Mouse (Mus musculus): ENCODE results near the gene Tgfbr3. TPM values are rescaled to one million over a fixed set of nuclear protein-coding genes. Genes with fewer than 3 reads are reported as not detected.
A peak's percentile ranks its signal among the peaks of the same experiment; 100 is the strongest.

Tgfbr3 gene
- polyA plus RNA-seq, 1 experiment from 2014 or later, result 30.7 TPM

- Histone ChIP-seq H3K4me1 (peaks cover 27% of the 10 kb centered on the region), H3K27ac (no peak overlapping the region), H3K4me2 (no peak overlapping the region), H3K36me3 (no peaks in the 10 kb centered on the region), H3K27me3 (no peaks in the 10 kb centered on the region), H3K4me3 (no peak overlapping the region), H3K9me3 (no peaks in the 10 kb centered on the region), H3K9ac (no peak overlapping the region)
- no peak for ATAC-seq (ENCODE audit: insufficient number of reproducible peaks, low FRiP score, low TSS enrichment, low read depth)
- WGBS, result 84% methylated on average over 9 of the region's 9 CpGs
Measured at GRCm38 (mm10) chr5:107193160-107193559, 96.3 kb downstream of the Tgfbr3 start.

GRCm38 (mm10) chr5:107192372-107192771 is 97.1 kb downstream of the Tgfbr3 start:
- Histone ChIP-seq H3K36me3 (no peaks in the 10 kb centered on the region), H3K27me3 (no peaks in the 10 kb centered on the region), H3K9ac (no peak overlapping the region), H3K4me1 (peaks cover 27% of the 10 kb centered on the region), H3K4me3 (no peak overlapping the region), H3K4me2 (no peak overlapping the region), H3K27ac (no peak overlapping the region), H3K9me3 (no peaks in the 10 kb centered on the region)
- 79% methylated on average over 7 of the region's 7 CpGs for WGBS
- ATAC-seq (ENCODE audit: insufficient number of reproducible peaks, low FRiP score, low TSS enrichment, low read depth), result no peak

GRCm38 (mm10) chr5:107188551-107188950 is 100.9 kb downstream of the Tgfbr3 start:
- H3K4me3 ChIP-seq, result no peak overlapping the region
- ATAC-seq (ENCODE audit: insufficient number of reproducible peaks, low FRiP score, low TSS enrichment, low read depth), result no peak
- H3K27me3 ChIP-seq, result no peaks in the 10 kb centered on the region
- H3K36me3 ChIP-seq, result no peaks in the 10 kb centered on the region
- H3K4me2 ChIP-seq, result no peak overlapping the region
- peaks cover 2% of the 10 kb centered on the region; the same call in 1 of the 2 replicates for H3K4me1 ChIP-seq
- no peaks in the 10 kb centered on the region for H3K9me3 ChIP-seq
- peak overlapping the region; percentile 14; the same call in 1 of the 2 replicates for H3K27ac ChIP-seq
- 60% methylated on average over 10 of the region's 10 CpGs for WGBS
- no peak overlapping the region for H3K9ac ChIP-seq

- Histone ChIP-seq H3K4me2 (no peak overlapping the region), H3K27ac (no peak overlapping the region), H3K9ac (no peak overlapping the region), H3K4me3 (no peak overlapping the region), H3K27me3 (no peaks in the 10 kb centered on the region), H3K4me1 (no peaks in the 10 kb centered on the region), H3K9me3 (no peaks in the 10 kb centered on the region), H3K36me3 (no peaks in the 10 kb centered on the region)
- 81% methylated on average over 3 of the region's 3 CpGs for WGBS
- no peak for ATAC-seq (ENCODE audit: insufficient number of reproducible peaks, low FRiP score, low TSS enrichment, low read depth)
Measured at GRCm38 (mm10) chr5:107186206-107186605, 103.2 kb downstream of the Tgfbr3 start.

- Histone ChIP-seq H3K36me3 (no peaks in the 10 kb centered on the region), H3K4me2 (no peak overlapping the region), H3K9me3 (no peaks in the 10 kb centered on the region), H3K4me3 (no peak overlapping the region), H3K9ac (no peak overlapping the region), H3K27ac (no peak overlapping the region), H3K27me3 (no peaks in the 10 kb centered on the region), H3K4me1 (peaks cover 6% of the 10 kb centered on the region)
- ATAC-seq (ENCODE audit: insufficient number of reproducible peaks, low FRiP score, low TSS enrichment, low read depth), result no peak
- 82% methylated on average over 8 of the region's 8 CpGs for WGBS
Measured at GRCm38 (mm10) chr5:107184158-107184883, 105.1 kb downstream of the Tgfbr3 start.

- H3K4me3 ChIP-seq, result no peak overlapping the region
- H3K4me2 ChIP-seq, result no peak overlapping the region
- H3K27ac ChIP-seq, result no peak overlapping the region
- H3K36me3 ChIP-seq, result no peaks in the 10 kb centered on the region
- H3K4me1 ChIP-seq, result peaks cover 11% of the 10 kb centered on the region
- no peaks in the 10 kb centered on the region for H3K9me3 ChIP-seq
- no peaks in the 10 kb centered on the region for H3K27me3 ChIP-seq
- no peak overlapping the region for H3K9ac ChIP-seq
- WGBS, result 71% methylated on average over 6 of the region's 6 CpGs
- no peak for ATAC-seq (ENCODE audit: insufficient number of reproducible peaks, low FRiP score, low TSS enrichment, low read depth)
Measured at GRCm38 (mm10) chr5:107183537-107183936, 105.9 kb downstream of the Tgfbr3 start.

- Histone ChIP-seq H3K27me3 (no peaks in the 10 kb centered on the region), H3K9me3 (no peaks in the 10 kb centered on the region), H3K4me3 (no peak overlapping the region), H3K4me1 (peaks cover 16% of the 10 kb centered on the region), H3K36me3 (no peaks in the 10 kb centered on the region), H3K4me2 (no peak overlapping the region), H3K27ac (no peak overlapping the region), H3K9ac (no peak overlapping the region)
- 89% methylated on average over 7 of the region's 7 CpGs for WGBS
- no peak for ATAC-seq (ENCODE audit: insufficient number of reproducible peaks, low FRiP score, low TSS enrichment, low read depth)
Measured at GRCm38 (mm10) chr5:107182721-107183120, 106.7 kb downstream of the Tgfbr3 start.

- 82% methylated on average over 4 of the region's 4 CpGs for WGBS
Measured at GRCm38 (mm10) chr5:107181820-107182219, 107.6 kb downstream of the Tgfbr3 start.

GRCm38 (mm10) chr5:107179194-107179593 is 110.2 kb downstream of the Tgfbr3 start:
- 82% methylated on average over 5 of the region's 5 CpGs for WGBS
- Histone ChIP-seq H3K4me2 (no peak overlapping the region), H3K4me1 (peaks cover 23% of the 10 kb centered on the region), H3K9ac (no peak overlapping the region), H3K27ac (0 out of 2 replicates have a peak overlapping the region, but pooled peaks have one; percentile 14), H3K36me3 (no peaks in the 10 kb centered on the region), H3K27me3 (no peaks in the 10 kb centered on the region), H3K4me3 (no peak overlapping the region), H3K9me3 (no peaks in the 10 kb centered on the region)
- no peak for ATAC-seq (ENCODE audit: insufficient number of reproducible peaks, low FRiP score, low TSS enrichment, low read depth)

More at GRCm38 (mm10) chr5:107181820-107182219, 107.6 kb downstream of the Tgfbr3 start:
- Histone ChIP-seq H3K36me3 (no peaks in the 10 kb centered on the region), H3K4me2 (no peak overlapping the region), H3K4me1 (peaks cover 22% of the 10 kb centered on the region), H3K27me3 (no peaks in the 10 kb centered on the region), H3K9me3 (no peaks in the 10 kb centered on the region), H3K9ac (no peak overlapping the region), H3K27ac (no peak overlapping the region), H3K4me3 (no peak overlapping the region)
- ATAC-seq (ENCODE audit: insufficient number of reproducible peaks, low FRiP score, low TSS enrichment, low read depth), result no peak

- no peak overlapping the region for H3K4me2 ChIP-seq
- H3K9me3 ChIP-seq, result no peaks in the 10 kb centered on the region
- ATAC-seq (ENCODE audit: insufficient number of reproducible peaks, low FRiP score, low TSS enrichment, low read depth), result no peak
- H3K4me1 ChIP-seq, result peaks cover 27% of the 10 kb centered on the region
- no peak overlapping the region for H3K4me3 ChIP-seq
- no peaks in the 10 kb centered on the region for H3K27me3 ChIP-seq
- no peak overlapping the region for H3K27ac ChIP-seq
- no peaks in the 10 kb centered on the region for H3K36me3 ChIP-seq
- 59% methylated on average over 6 of the region's 6 CpGs for WGBS
- H3K9ac ChIP-seq, result no peak overlapping the region
Measured at GRCm38 (mm10) chr5:107177791-107178190, 111.6 kb downstream of the Tgfbr3 start.

GRCm38 (mm10) chr5:107177248-107177647 is 112.2 kb downstream of the Tgfbr3 start:
- no peaks in the 10 kb centered on the region for H3K36me3 ChIP-seq
- peaks cover 32% of the 10 kb centered on the region for H3K4me1 ChIP-seq
- no peak for ATAC-seq (ENCODE audit: insufficient number of reproducible peaks, low FRiP score, low TSS enrichment, low read depth)
- no peaks in the 10 kb centered on the region for H3K9me3 ChIP-seq
- no peak overlapping the region for H3K4me3 ChIP-seq
- no peak overlapping the region for H3K9ac ChIP-seq
- no peak overlapping the region for H3K27ac ChIP-seq
- no peaks in the 10 kb centered on the region for H3K27me3 ChIP-seq
- 69% methylated on average over 2 of the region's 2 CpGs for WGBS
- H3K4me2 ChIP-seq, result no peak overlapping the region

GRCm38 (mm10) chr5:107176796-107177195 is 112.6 kb downstream of the Tgfbr3 start:
- no peak overlapping the region for H3K27ac ChIP-seq
- no peak overlapping the region for H3K9ac ChIP-seq
- no peaks in the 10 kb centered on the region for H3K9me3 ChIP-seq
- WGBS, result 40% methylated on average over 4 of the region's 4 CpGs
- H3K4me2 ChIP-seq, result no peak overlapping the region
- H3K4me1 ChIP-seq, result peaks cover 32% of the 10 kb centered on the region
- no peak overlapping the region for H3K4me3 ChIP-seq
- no peaks in the 10 kb centered on the region for H3K27me3 ChIP-seq
- ATAC-seq (ENCODE audit: insufficient number of reproducible peaks, low FRiP score, low TSS enrichment, low read depth), result no peak
- H3K36me3 ChIP-seq, result no peaks in the 10 kb centered on the region

All from limb, embryonic 15.5 days (tissue).